Mouse (Mus musculus) olfactory bulb, adult 2 months (tissue): ENCODE measurements around the gene Mgat1. TPM values are rescaled to one million over a fixed set of nuclear protein-coding genes. Genes with fewer than 3 reads are reported as not detected.

ENCODE experiments used
- H3K27ac ChIP-seq: fragments of 200-500 bp; 2 replicates; pipeline ENCODE4 v1.5.1; 2012; ENCODE audit warnings: low read depth, low read length; ENCODE audit not compliant: insufficient read depth
- H3K4me1 ChIP-seq: fragments of 200-500 bp; 2 replicates; pipeline ENCODE4 v1.6.1; 2012; ENCODE audit warnings: low read length; ENCODE audit not compliant: control insufficient read depth, insufficient read depth
- H3K4me3 ChIP-seq: fragments of 200-500 bp; 2 replicates; pipeline ENCODE4 v1.5.1; 2012; ENCODE audit warnings: mild to moderate bottlenecking, low read depth, low read length, moderate library complexity; ENCODE audit not compliant: insufficient read depth
- CTCF ChIP-seq: fragments of 200-500 bp; IDR thresholded peaks from 2 replicates; pipeline ENCODE4 v1.5.1; 2012; ENCODE audit warnings: low read depth, mild to moderate bottlenecking, low read length, moderate library complexity; ENCODE audit not compliant: insufficient read depth
- POLR2A ChIP-seq: fragments of 200-500 bp; IDR thresholded peaks from 2 replicates; pipeline ENCODE4 v1.6.1; 2012; ENCODE audit warnings: mild to moderate bottlenecking, low read depth, low read length, moderate library complexity; ENCODE audit not compliant: insufficient read depth
- WGBS: fragments of 180-500 bp; shearing (Covaris S2); methylation state at CpG from one replicate; pipeline ENCODE4 v1.1.7; 2018; 5-methylcytosine and 5-hydroxymethylcytosine counted together
- polyA plus RNA-seq: library from polyadenylated mRNA; stranded (reverse); fragments of >200 nt; gene quantifications from 2 replicates; pipeline ENCODE4 v1.2.4, GENCODE M21; 2012; ENCODE audit warnings: low replicate concordance; ENCODE audit not compliant: missing spikeins, insufficient read depth, insufficient read length

Gene Mgat1
- polyA plus RNA-seq, 1 experiment: not detected

- 48% methylated on average over 1 of the region's 1 CpGs for WGBS
- Histone ChIP-seq H3K4me1 (no peaks in the 10 kb centered on the region), H3K27ac (no peak overlapping the region), H3K4me3 (no peak overlapping the region)
- TF ChIP-seq CTCF (no peak), POLR2A (no peak)
Measured at GRCm38 (mm10) chr11:49236891-49237290, 7.1 kb upstream of the Mgat1 start.

GRCm38 (mm10) chr11:49237532-49237931 is 6.5 kb upstream of the Mgat1 start:
- Histone ChIP-seq H3K27ac (no peak overlapping the region), H3K4me3 (no peak overlapping the region), H3K4me1 (no peaks in the 10 kb centered on the region)
- 60% methylated on average over 2 of the region's 2 CpGs for WGBS
- TF ChIP-seq POLR2A (no peak), CTCF (no peak)

- 91% methylated on average over 1 of the region's 1 CpGs for WGBS
- Histone ChIP-seq H3K4me3 (no peak overlapping the region), H3K27ac (no peak overlapping the region), H3K4me1 (peaks cover 3% of the 10 kb centered on the region)
- TF ChIP-seq CTCF (no peak), POLR2A (no peak)
Measured at GRCm38 (mm10) chr11:49240310-49240709, 3.7 kb upstream of the Mgat1 start.

DNA sequence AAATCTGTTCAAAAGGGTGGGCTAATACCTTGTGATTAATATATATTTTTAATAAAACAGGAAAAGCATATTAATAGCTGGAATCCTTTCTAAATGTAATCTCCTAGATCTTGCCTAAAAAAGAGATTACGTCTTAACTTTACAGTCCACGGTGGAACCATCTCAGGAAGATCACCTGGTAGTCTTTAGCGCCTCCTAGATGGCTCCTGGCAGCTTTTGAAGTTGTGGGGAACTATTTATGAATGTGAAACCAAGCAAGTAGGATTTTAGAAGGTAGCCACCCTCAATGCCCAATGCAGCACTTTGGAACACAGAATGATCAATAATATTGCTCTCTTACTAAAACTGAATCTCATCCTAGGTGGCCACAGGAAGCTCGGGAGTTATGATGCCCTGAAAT is 3.1 kb upstream of the Mgat1 start:
- WGBS: 79% methylated on average over 4 of the region's 4 CpGs
- Histone ChIP-seq H3K4me1 (peaks cover 6% of the 10 kb centered on the region), H3K4me3 (no peak overlapping the region), H3K27ac (no peak overlapping the region)
- TF ChIP-seq POLR2A (no peak), CTCF (no peak)

- H3K4me1 ChIP-seq: peaks cover 6% of the 10 kb centered on the region
- no peak for TF ChIP-seq POLR2A
- no peak for TF ChIP-seq CTCF
- WGBS: 89% methylated on average over 1 of the region's 1 CpGs
Measured at GRCm38 (mm10) chr11:49241471-49241870, 2.5 kb upstream of the Mgat1 start.

DNA sequence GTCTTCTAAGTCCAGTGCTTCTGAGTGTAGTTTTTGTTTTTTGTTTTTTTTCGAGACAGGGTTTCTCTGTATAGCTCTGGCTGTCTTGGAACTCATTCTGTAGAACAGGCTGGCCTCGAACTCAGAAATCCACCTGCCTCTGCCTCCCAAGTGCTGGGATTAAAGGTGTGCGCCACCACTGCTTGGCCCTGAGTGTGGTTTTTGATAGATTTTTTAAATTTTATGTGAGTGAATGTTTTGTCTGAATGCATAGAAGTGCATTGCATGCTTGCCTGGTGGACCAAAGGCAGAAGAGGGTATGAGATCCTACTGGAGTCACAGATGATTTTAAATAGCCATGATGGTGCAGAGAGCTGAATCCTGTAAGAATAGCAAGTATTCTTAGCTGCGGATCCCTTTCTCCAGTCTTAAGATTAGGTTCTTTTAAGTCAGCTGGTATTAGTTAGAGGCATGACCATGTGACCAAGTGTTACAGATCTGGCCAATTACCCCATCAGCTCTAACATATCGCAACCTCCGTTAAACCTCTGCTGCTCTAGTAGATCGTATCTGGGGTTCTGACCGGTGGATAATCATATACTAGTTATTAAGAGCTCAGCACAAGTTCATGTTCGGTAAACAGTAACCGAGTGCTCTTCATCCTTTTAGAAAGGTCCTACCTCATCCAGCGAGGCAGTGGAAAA is 906 bp upstream of the Mgat1 start:
- peak overlapping the region; percentile 86 for H3K4me3 ChIP-seq
- peak overlapping the region; percentile 54 for H3K27ac ChIP-seq
- peaks cover 6% of the 10 kb centered on the region for H3K4me1 ChIP-seq
- WGBS: 17% methylated on average over 11 of the region's 11 CpGs
- TF ChIP-seq POLR2A (no peak), CTCF (no peak)

More at GRCm38 (mm10) chr11:49241471-49241870, 2.5 kb upstream of the Mgat1 start:
- no peak overlapping the region for H3K27ac ChIP-seq
- H3K4me3 ChIP-seq: no peak overlapping the region

DNA sequence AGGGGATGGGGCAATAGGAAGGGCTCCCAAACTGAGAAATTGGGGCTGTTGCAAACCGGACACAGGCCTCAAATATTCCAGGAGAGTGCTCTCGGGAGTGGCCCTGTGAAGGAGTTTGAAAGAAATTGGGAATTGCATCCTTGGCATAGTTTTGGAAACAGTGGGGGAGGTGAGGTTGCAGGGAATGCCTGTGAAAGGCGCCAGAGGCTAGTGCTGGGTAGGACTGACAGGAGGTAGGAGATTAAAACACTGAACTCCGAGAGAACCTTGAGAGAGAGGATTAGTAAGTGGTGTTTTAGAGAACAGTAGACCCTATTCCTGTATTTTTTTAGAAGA is 572 bp downstream of the Mgat1 start:
- Histone ChIP-seq H3K4me3 (peak overlapping the region; percentile 86), H3K27ac (no peak overlapping the region; the same call in 1 of the 2 replicates), H3K4me1 (peaks cover 13% of the 10 kb centered on the region)
- TF ChIP-seq POLR2A (no peak), CTCF (no peak)
- WGBS: 2% methylated on average over 4 of the region's 4 CpGs

DNA sequence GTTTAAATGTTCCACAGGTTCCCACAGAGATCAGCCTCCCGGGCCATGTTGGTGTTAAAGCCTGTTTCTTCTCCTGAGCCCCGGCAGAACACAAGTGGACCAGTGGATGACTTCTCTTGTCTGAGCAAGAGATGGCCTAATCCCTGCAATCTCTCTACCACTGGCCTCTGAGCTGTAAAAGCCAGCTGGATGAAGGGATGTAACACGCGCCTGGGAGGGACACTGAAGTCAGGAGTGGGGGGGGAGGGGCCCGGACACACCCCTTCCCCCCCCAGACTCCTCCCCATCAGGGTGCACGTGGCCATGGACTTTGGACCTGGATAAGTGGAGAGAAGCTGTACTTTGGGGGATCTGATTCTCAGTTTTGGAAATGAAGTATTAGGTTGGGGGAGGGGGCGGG is 1.2 kb downstream of the Mgat1 start:
- TF ChIP-seq CTCF: no peak
- TF ChIP-seq POLR2A: no peak
- Histone ChIP-seq H3K27ac (no peak overlapping the region), H3K4me3 (no peak overlapping the region), H3K4me1 (peaks cover 15% of the 10 kb centered on the region)
- WGBS: 30% methylated on average over 7 of the region's 7 CpGs

DNA sequence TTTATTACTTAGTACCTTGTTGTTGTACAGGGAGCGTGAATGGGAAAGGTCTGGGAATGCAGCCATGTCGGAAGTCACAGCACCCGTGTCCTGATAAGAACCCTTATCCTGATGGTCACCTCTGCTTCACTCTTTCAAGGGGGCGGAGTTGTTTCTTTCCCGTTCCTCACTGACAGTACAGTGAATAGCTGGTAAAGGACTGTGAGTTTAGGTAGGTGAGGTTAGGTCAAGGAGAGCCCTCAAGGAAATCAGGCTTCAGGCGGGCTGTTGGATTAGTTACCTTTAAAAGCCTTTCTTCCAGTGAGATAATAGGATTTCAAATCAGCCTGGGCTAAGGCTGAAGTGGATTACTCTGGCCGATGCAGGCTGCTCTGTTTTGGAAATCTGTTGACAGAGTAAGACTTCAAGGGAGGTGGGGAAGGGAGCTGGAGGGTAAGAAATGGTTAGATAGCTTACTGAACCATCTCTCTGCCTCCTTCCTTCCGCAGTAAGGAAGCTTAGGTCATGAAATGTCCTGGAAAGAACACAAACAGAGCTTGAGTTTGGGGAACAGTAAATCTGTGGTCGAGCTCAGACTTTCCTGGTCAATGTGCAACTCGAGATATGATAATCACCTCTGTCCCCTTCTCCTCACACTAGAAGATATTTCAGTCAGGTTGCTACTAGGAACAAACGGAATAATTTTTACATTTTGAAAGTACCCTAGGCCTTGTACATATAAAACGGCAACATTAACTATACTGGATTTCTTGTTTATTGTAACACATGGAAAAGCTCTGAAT is 1.8 kb downstream of the Mgat1 start:
- 44% methylated on average over 12 of the region's 12 CpGs for WGBS
- Histone ChIP-seq H3K27ac (no peak overlapping the region), H3K4me1 (peaks cover 20% of the 10 kb centered on the region), H3K4me3 (no peak overlapping the region)
- TF ChIP-seq POLR2A (no peak), CTCF (no peak)
